Mouse (Mus musculus) hindbrain, embryonic 13.5 days (tissue): ENCODE data around the gene Nprl2. TPM values are rescaled to one million over a fixed set of nuclear protein-coding genes. Genes with fewer than 3 reads are reported as not detected.

Source experiments
- ATAC-seq: fragments of 200-750 bp; cut with Nextera tagmentation; 2 replicates; pipeline ENCODE4 v1.8.0; 2017; ENCODE audit warnings: moderate TSS enrichment; ENCODE audit not compliant: low FRiP score
- H3K27ac ChIP-seq: fragments of 300-500 bp; sonication (generic); 2 replicates; pipeline ENCODE4 v1.5.1; 2015; ENCODE audit warnings: inconsistent platforms, mild to moderate bottlenecking, moderate library complexity
- H3K27me3 ChIP-seq: fragments of 300-500 bp; sonication (generic); 2 replicates; pipeline ENCODE4 v1.6.1; 2015; ENCODE audit warnings: mild to moderate bottlenecking, inconsistent platforms
- H3K36me3 ChIP-seq: fragments of 300-500 bp; sonication (generic); 2 replicates; pipeline ENCODE4 v1.6.1; 2015; ENCODE audit warnings: mild to moderate bottlenecking, inconsistent platforms
- H3K4me1 ChIP-seq: fragments of 300-500 bp; sonication (generic); replicated peaks from 2 replicates; pipeline ENCODE4 v1.6.1; 2015; ENCODE audit warnings: inconsistent platforms
- H3K4me2 ChIP-seq: fragments of 300-500 bp; sonication (generic); 2 replicates; pipeline ENCODE4 v1.6.1; 2015; ENCODE audit warnings: inconsistent platforms, mild to moderate bottlenecking, moderate library complexity
- H3K4me3 ChIP-seq: fragments of 300-500 bp; sonication (generic); 2 replicates; pipeline ENCODE4 v1.5.1; 2015; ENCODE audit warnings: mild to moderate bottlenecking, inconsistent platforms
- H3K9ac ChIP-seq: fragments of 300-500 bp; sonication (generic); 2 replicates; pipeline ENCODE4 v1.6.1; 2015; ENCODE audit warnings: mild to moderate bottlenecking, inconsistent platforms
- H3K9me3 ChIP-seq: fragments of 300-500 bp; sonication (generic); 2 replicates; pipeline ENCODE4 v1.6.1; 2016; ENCODE audit warnings: inconsistent platforms
- WGBS: fragments of 180-500 bp; shearing (Covaris S2); methylation state at CpG from one replicate; pipeline ENCODE4 v1.1.7; 2015; 5-methylcytosine and 5-hydroxymethylcytosine counted together
- polyA plus RNA-seq: library from polyadenylated mRNA; unstranded; fragments of >200 nt; fragmentation: Nextera tagmentation; extraction: Ambion mirVana; gene quantifications from 2 replicates; pipeline ENCODE4 v1.2.1, GENCODE M21; 2015

Nprl2 gene
- polyA plus RNA-seq, 1 experiment from 2014 or later = 68.6 TPM

DNA sequence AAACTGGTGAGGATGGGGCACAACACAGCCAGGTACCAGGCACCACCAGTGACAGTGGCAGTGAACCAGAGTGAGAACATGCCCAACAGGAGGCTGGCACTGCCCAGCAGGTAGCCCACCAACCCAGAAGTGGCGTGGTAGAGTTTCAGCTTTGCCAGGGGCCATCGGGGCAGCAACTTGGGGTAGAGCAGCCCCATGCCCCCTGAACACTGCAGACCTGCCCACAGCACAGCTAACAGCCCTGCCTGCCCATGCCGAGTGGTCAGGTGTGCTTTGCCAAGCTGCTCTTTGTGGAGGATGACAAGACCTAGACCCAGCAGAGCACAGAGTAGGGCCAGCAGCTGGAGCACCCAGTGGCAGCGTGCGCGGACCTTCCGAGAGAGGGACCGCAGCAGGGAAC is 2.1 kb upstream of the Nprl2 start:
- H3K36me3 ChIP-seq = peaks cover 49% of the 10 kb centered on the region
- no peak overlapping the region for H3K4me2 ChIP-seq
- H3K27ac ChIP-seq = no peak overlapping the region
- H3K9me3 ChIP-seq = no peaks in the 10 kb centered on the region
- 0 out of 2 replicates have a peak overlapping the region, but pooled peaks have one; percentile 5 for H3K9ac ChIP-seq
- H3K4me1 ChIP-seq = peaks cover 66% of the 10 kb centered on the region
- no peak overlapping the region for H3K4me3 ChIP-seq
- no peaks in the 10 kb centered on the region for H3K27me3 ChIP-seq
- WGBS = 98% methylated on average over 8 of the region's 8 CpGs
- ATAC-seq = no peak

DNA sequence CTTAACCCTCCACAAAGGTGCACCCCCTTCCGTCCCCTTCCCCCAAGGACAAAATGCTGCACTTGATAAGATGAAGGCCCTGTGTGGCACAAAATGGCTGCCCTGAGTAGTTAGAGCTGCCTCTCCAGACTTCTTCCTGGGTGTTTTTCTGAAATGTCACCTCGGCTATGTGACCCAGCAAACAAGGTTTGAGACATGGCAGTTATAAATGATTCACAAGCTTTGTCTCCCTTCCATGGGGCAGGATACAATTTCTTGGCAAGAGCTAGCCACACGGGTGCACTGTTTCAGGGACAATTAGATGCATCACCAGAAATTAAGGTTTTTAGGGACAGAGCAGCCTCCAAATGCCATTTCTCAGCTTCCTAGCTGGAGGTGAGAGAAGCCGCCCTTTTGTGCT is 1.6 kb upstream of the Nprl2 start:
- peak overlapping the region; percentile 64 for H3K4me3 ChIP-seq
- H3K9me3 ChIP-seq = no peaks in the 10 kb centered on the region
- no peak for ATAC-seq
- H3K9ac ChIP-seq = peak overlapping the region; percentile 72; the same call in 1 of the 2 replicates
- peaks cover 66% of the 10 kb centered on the region for H3K4me1 ChIP-seq
- H3K36me3 ChIP-seq = peaks cover 51% of the 10 kb centered on the region
- 65% methylated on average over 4 of the region's 4 CpGs for WGBS
- peak overlapping the region; percentile 83 for H3K4me2 ChIP-seq
- H3K27me3 ChIP-seq = no peaks in the 10 kb centered on the region
- no peak overlapping the region for H3K27ac ChIP-seq

DNA sequence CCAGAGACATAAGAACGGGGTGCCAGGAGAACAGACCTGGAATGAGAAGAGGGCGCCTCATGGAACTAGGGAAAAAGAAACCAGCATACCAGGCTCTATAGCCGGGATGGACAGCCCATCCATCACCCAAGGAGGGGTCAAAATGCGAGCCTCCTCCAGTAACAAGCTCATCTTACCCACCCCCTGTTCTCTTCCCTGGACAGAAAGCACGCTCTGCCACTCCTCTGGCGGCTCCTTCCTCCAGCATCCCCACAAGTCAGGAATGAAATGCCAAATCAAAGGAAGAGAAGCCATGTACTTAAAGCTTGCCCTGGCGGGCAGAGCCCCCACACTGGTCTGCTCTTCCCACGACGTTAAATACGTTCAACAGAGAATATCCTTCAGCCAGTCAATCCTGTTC is 1.0 kb upstream of the Nprl2 start:
- no peaks in the 10 kb centered on the region for H3K27me3 ChIP-seq
- peak overlapping the region; percentile 64 for H3K4me3 ChIP-seq
- 29% methylated on average over 10 of the region's 10 CpGs for WGBS
- ATAC-seq = no peak
- peak overlapping the region; percentile 83 for H3K4me2 ChIP-seq
- 0 out of 2 replicates have a peak overlapping the region, but pooled peaks have one; percentile 70 for H3K27ac ChIP-seq
- H3K4me1 ChIP-seq = peaks cover 63% of the 10 kb centered on the region
- H3K9me3 ChIP-seq = no peaks in the 10 kb centered on the region
- H3K36me3 ChIP-seq = peaks cover 51% of the 10 kb centered on the region
- H3K9ac ChIP-seq = peak overlapping the region; percentile 72

DNA sequence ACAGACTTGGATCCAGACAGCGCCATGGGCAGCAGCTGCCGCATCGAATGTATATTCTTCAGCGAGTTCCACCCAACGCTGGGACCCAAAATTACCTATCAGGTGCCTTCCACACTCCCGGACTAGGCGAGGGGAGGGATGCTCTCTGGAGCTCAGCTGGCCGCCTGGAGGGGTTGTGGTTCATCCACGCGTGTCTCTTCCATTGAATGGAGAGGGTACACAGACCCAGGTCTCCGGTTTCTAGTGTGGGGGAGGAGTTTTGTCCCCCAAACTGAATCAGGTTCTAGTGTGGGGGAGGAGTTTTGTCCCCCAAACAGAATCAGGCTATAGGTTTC is 293 bp downstream of the Nprl2 start:
- peaks cover 50% of the 10 kb centered on the region for H3K36me3 ChIP-seq
- peak overlapping the region; percentile 74 for H3K27ac ChIP-seq
- no peaks in the 10 kb centered on the region for H3K9me3 ChIP-seq
- WGBS = 2% methylated on average over 11 of the region's 11 CpGs
- peak; percentile 25; the same call in 1 of the 2 replicates for ATAC-seq
- H3K4me3 ChIP-seq = peak overlapping the region; percentile 64
- no peaks in the 10 kb centered on the region for H3K27me3 ChIP-seq
- H3K4me2 ChIP-seq = peak overlapping the region; percentile 83
- peaks cover 63% of the 10 kb centered on the region for H3K4me1 ChIP-seq
- peak overlapping the region; percentile 72 for H3K9ac ChIP-seq

DNA sequence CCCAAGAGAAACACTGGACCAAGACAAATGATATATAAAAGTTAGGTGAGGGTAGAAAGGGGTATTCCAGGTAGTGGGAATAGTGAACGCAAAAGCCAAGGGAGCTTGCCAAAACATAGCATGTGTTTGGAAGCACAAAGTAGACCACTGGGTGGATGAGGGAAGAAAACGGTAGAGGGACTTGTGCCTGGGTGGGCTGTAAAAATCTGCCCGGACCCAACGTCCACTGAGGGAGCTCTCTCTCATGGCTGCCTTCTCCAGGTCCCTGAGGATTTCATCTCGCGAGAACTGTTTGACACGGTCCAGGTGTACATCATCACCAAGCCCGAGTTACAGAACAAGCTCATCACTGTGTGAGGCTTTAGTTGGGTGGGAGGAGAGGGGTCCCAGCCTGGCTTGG is 695 bp downstream of the Nprl2 start:
- Histone ChIP-seq H3K4me3 (peak overlapping the region; percentile 64), H3K36me3 (peaks cover 46% of the 10 kb centered on the region), H3K9me3 (no peaks in the 10 kb centered on the region), H3K9ac (peak overlapping the region; percentile 72), H3K4me1 (peaks cover 63% of the 10 kb centered on the region), H3K27ac (peak overlapping the region; percentile 74; the same call in 1 of the 2 replicates), H3K4me2 (peak overlapping the region; percentile 83), H3K27me3 (no peaks in the 10 kb centered on the region)
- 39% methylated on average over 8 of the region's 8 CpGs for WGBS
- ATAC-seq = no peak

DNA sequence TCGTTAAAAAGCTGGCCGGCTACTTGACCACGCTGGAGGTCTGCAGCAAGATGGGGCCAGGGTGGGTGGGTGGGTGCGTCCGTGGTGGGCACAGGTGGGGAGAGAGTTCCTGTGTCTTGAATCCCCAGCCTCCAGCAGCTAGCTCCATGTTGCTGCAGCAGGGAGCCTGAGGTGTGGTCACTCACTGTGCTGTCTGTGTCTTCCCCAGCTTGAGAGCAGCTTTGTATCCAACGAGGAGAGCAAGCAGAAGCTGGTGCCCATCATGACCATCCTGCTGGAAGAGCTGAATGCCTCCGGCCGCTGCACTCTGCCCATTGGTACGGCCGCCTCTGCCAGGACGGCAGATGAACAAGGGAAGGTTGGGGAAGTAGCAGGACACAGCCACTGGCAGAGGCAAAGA is 1.3 kb downstream of the Nprl2 start:
- 90% methylated on average over 11 of the region's 11 CpGs for WGBS
- no peaks in the 10 kb centered on the region for H3K9me3 ChIP-seq
- no peak overlapping the region for H3K4me3 ChIP-seq
- peaks cover 61% of the 10 kb centered on the region for H3K4me1 ChIP-seq
- peaks cover 4% of the 10 kb centered on the region for H3K27me3 ChIP-seq
- H3K9ac ChIP-seq = no peak overlapping the region
- H3K27ac ChIP-seq = no peak overlapping the region
- peaks cover 41% of the 10 kb centered on the region for H3K36me3 ChIP-seq
- H3K4me2 ChIP-seq = no peak overlapping the region
- no peak for ATAC-seq

DNA sequence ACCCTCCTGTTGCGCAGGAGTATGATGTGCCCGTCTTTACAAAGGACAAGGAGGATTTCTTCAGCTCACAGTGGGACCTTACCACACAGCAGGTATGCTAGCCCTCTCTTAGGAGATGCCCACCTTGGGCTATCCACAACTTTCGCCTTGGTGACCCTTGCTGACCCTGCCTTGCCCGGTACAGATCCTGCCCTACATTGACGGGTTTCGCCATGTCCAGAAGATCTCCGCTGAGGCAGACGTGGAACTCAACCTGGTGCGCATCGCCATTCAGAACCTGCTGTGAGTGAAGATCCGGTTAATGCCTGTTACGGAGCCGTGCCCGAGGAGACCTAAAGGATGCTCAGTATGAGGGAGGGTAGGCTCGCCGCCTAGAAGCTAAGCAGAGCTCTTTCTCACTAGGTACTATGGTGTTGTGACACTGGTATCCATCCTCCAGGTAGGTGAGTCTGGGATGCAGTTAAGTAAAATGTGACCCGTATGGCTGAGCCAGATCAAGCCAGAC is 2.2 kb downstream of the Nprl2 start:
- peaks cover 31% of the 10 kb centered on the region for H3K36me3 ChIP-seq
- H3K4me3 ChIP-seq = no peak overlapping the region
- peaks cover 14% of the 10 kb centered on the region for H3K27me3 ChIP-seq
- H3K9ac ChIP-seq = no peak overlapping the region
- 95% methylated on average over 17 of the region's 17 CpGs for WGBS
- H3K4me2 ChIP-seq = no peak overlapping the region
- ATAC-seq = no peak
- peaks cover 61% of the 10 kb centered on the region for H3K4me1 ChIP-seq
- no peaks in the 10 kb centered on the region for H3K9me3 ChIP-seq
- H3K27ac ChIP-seq = no peak overlapping the region

DNA sequence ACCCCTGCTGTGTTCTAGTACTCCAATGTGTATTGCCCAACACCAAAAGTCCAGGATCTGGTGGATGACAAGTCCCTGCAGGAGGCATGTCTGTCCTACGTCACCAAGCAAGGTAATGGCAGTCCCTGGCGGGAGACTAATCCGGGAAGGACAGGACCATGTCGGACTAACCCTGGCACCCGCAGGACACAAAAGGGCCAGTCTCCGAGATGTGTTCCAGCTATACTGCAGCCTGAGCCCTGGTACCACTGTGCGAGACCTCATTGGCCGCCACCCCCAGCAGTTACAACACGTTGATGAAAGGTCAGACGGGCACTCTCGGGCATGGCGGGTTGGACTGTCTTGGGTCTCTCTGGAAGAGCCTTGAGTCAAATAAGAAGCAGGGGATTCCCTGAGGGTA is 2.7 kb downstream of the Nprl2 start:
- no peak for ATAC-seq
- no peak overlapping the region for H3K9ac ChIP-seq
- 94% methylated on average over 12 of the region's 12 CpGs for WGBS
- peaks cover 26% of the 10 kb centered on the region for H3K36me3 ChIP-seq
- no peak overlapping the region for H3K27ac ChIP-seq
- H3K4me3 ChIP-seq = no peak overlapping the region
- no peak overlapping the region for H3K4me2 ChIP-seq
- no peaks in the 10 kb centered on the region for H3K9me3 ChIP-seq
- H3K27me3 ChIP-seq = peaks cover 19% of the 10 kb centered on the region
- H3K4me1 ChIP-seq = peaks cover 61% of the 10 kb centered on the region

DNA sequence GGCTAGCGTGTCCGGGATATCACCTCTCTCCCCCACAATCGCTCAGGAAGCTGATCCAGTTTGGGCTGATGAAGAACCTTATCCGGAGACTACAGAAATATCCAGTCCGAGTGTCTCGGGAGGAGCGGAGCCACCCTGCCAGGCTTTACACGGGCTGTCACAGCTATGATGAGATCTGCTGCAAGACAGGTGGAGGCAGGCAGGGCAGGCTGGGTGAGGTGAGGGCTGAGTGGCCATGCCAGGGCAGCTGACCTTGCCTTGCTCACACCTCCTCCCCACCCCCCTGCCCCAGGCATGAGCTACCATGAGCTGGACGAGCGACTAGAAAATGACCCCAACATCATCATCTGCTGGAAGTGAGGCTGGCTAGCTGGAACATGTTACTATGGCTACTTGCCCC is 3.2 kb downstream of the Nprl2 start:
- no peak for ATAC-seq
- 88% methylated on average over 10 of the region's 10 CpGs for WGBS
- Histone ChIP-seq H3K9ac (no peak overlapping the region), H3K27ac (no peak overlapping the region), H3K27me3 (peaks cover 23% of the 10 kb centered on the region), H3K36me3 (peaks cover 22% of the 10 kb centered on the region), H3K9me3 (no peaks in the 10 kb centered on the region), H3K4me1 (peaks cover 57% of the 10 kb centered on the region), H3K4me2 (no peak overlapping the region), H3K4me3 (no peak overlapping the region)

DNA sequence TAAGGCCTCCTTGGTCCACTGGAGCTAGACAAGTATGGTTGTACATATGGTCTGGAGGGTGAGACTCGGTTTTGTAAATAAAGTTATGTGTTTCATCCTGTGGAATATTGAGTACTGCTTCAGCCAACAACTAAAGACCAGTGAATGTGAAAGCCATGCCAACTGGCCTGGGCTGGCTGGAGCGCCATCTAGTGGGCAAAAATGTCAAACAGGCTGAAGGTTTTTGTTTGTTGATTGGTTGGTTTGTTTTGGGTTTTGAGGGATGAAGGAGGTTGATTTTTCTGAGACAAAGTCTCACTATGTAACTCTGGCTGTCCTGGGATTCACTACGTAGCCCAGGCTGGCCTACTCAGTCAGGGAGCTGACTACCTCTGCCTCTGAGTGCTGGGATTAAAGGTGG is 3.6 kb downstream of the Nprl2 start:
- no peaks in the 10 kb centered on the region for H3K9me3 ChIP-seq
- WGBS = 4% methylated on average over 3 of the region's 3 CpGs
- no peak overlapping the region for H3K4me2 ChIP-seq
- peaks cover 27% of the 10 kb centered on the region for H3K27me3 ChIP-seq
- H3K4me3 ChIP-seq = no peak overlapping the region
- H3K9ac ChIP-seq = no peak overlapping the region
- peaks cover 53% of the 10 kb centered on the region for H3K4me1 ChIP-seq
- H3K27ac ChIP-seq = no peak overlapping the region
- H3K36me3 ChIP-seq = peaks cover 20% of the 10 kb centered on the region
- no peak for ATAC-seq

DNA sequence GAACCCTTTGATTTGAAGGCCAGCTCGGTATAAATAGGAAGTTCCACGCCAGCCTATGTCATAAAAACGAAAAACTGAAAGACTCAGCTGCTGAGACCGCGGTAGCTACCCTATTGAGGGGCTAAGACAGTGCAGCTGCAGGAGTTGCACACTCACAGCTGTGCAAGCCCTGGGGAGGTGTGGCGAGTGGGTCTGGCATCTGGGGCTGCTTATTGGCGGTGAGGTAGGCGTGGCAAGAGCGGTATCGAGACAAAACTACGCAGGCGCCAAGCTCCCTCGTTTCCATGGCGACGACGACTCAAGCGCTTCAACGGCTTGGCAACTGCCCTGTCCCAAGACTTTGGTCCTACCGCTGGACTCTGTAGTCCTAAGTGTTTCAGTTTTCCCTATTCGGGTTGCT is 5.0 kb downstream of the Nprl2 start, which contains the start of gene Zmynd10:
Gene Zmynd10, plus strand, starts transcription at position 273 of the 400 bp plus-strand sequence.
- Histone ChIP-seq H3K4me3 (peak within 1 kb of the TSS; percentile 20; the same call in 1 of the 2 replicates), H3K27ac (peak within 1 kb of the TSS; percentile 72), H3K9ac (peak within 1 kb of the TSS; percentile 49), H3K36me3 (peaks cover 20% of the 10 kb centered on the region), H3K4me1 (peaks cover 58% of the 10 kb centered on the region), H3K27me3 (peaks cover 42% of the 10 kb centered on the region), H3K4me2 (peak within 1 kb of the TSS; percentile 52), H3K9me3 (no peaks in the 10 kb centered on the region)
- WGBS = 4% methylated on average over 20 of the region's 20 CpGs
- peak; percentile 55 for ATAC-seq

DNA sequence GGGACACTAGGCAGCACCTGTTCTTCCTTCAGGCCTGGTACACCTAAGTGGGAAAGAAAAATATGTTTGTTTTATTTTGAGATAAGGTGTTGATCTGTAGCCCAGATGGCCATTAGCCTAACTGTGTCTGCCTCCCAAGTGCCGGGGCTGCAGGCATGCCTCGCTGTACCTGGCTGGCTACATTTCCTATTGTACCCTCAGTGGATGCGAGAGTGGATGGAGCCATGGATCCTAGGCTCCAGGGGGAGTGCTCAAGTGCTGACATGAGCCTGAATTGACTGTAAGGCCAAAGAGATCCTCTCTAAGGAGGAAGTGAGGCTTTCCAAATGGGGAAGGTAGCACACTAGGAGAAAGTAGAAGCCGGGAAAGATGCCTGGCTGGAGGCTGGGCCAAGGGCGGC is 5.9 kb downstream of the Nprl2 start:
- no peak overlapping the region for H3K9ac ChIP-seq
- H3K27me3 ChIP-seq = peaks cover 51% of the 10 kb centered on the region
- no peaks in the 10 kb centered on the region for H3K9me3 ChIP-seq
- H3K27ac ChIP-seq = no peak overlapping the region
- no peak overlapping the region for H3K4me2 ChIP-seq
- peaks cover 53% of the 10 kb centered on the region for H3K4me1 ChIP-seq
- H3K4me3 ChIP-seq = no peak overlapping the region
- no peak for ATAC-seq
- peaks cover 20% of the 10 kb centered on the region for H3K36me3 ChIP-seq
- WGBS = 83% methylated on average over 5 of the region's 5 CpGs

DNA sequence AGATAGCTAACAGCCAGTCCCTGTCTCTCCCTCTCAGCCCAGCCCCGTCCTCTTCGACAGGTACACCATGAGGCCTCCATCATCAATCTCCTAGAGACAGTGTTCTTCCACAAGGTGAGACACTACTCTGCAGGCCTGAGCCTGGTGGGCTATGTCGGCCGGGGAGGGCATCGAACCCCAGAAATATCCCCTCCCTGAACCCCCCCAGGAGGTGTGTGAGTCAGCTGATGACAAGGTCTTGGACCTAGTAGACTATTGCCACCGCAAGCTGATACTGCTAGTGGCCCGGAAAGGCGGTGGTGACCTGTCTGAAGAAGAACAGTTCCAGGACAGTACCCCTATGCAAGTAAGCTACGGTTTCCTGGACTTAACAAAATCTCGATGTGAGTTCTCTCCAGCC is 6.8 kb downstream of the Nprl2 start:
- Histone ChIP-seq H3K27ac (no peak overlapping the region), H3K36me3 (peaks cover 14% of the 10 kb centered on the region), H3K4me3 (no peak overlapping the region), H3K27me3 (peaks cover 53% of the 10 kb centered on the region), H3K9ac (no peak overlapping the region), H3K9me3 (no peaks in the 10 kb centered on the region), H3K4me1 (peaks cover 56% of the 10 kb centered on the region), H3K4me2 (no peak overlapping the region)
- ATAC-seq = no peak
- WGBS = 90% methylated on average over 10 of the region's 10 CpGs
